Mouse (Mus musculus) cerebellum, adult 9-10 months (tissue): Measurements from ENCODE around the gene Ywhae.
"Not testable (repeated sequence)": the region's sequence is repeated elsewhere in the genome, so short reads cannot be mapped to it uniquely, and the experiment has no call there.

Experiments used
- DNase-seq: peaks from one replicate; pipeline ENCODE4 v3.0.0; 2022

Gene Ywhae

DNA sequence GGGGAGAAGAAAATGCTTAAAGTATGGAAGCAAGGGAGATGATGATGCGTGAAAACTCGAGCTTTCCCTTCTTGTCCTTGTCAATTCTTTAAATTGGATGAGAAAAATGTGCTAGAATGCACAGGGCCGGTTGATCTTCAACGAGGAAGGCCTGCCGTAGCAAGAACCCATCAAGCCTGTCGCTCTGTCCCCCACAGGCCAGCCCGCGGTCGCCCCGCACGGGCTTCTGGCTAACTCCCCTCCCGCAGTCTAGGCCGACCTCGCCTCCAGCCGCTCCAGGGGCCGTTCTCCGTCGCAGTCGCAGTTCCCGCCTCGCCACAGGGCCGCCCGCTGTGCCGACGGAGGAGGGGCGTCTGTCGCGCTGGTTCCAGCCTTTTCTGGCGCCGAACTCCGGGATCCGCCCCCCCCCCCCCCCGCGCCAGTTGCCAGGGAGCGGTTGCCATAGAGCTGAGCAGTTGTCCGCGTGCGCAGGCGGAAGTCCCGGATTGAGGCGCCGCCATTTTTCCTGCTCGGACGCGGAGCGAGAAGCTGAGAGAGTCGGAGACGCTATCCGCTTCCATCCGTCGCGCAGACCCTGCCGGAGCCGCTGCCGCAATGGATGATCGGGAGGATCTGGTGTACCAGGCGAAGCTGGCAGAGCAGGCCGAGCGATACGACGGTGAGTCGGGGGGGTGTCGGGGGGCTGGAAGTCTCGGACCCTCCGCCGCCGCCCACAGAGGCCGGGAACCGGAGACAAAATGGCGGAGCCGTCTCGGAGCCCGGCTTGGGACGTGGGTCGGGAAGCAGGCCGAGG lies at the start of gene Ywhae:
Gene Ywhae, plus strand, starts transcription at position 436 of the 793 bp plus-strand sequence.
- peak; percentile 88 for DNase-seq

DNA sequence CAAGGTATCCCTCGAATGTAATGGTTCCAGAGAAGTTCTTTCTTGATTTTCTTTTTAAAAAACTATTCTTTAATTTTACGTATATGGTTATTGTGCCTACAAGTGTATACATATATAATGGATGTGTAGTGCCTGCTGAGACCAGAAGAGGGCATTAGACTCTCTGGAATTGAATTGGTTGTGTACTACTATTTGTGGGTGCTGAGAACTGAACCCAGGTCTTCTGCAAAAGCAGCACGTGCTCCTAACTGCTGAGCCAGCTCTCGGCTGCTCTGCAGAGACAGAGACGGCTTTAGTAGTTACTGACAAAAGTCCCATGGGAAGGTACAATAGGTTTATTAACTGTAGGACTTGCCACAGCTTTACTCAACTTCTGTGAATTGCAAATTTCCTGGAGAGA lies 48.2 kb upstream of the Ywhae start:
- no peak for DNase-seq

GRCm38 (mm10) chr11:75684956-75685355 lies 47.7 kb upstream of the Ywhae start:
- DNase-seq, result no peak

DNA sequence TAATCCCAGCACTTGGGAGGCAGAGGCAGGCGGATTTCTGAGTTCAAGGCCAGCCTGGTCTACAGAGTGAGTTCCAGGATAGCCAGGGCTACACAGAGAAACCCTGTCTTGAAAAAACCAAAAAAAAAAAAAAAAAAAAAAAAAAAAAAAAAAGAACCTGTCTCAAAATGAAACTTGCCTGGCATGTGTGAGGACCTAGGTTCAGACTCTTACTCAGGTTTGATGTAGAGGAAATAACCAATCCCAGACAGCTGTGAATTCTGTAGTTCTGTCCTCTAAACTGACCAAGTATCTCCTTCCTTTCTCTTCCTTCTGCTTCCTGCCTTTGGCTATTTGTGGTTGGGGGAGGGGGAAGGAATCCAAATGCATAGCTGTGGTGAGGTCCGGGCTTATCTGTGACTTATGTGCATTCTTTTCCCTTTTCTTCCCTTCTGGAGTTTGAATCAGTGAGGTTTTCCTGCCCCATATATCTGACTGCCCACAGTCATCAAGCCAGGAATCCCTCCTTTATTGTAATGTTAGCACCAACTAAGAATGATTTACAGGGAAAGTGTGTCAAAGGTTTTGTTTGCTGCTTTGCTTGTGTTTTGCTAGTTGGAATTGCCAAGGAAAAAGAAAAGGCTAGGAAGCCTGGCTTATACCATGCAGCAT lies 45.2 kb upstream of the Ywhae start:
- DNase-seq, result no peak

DNA sequence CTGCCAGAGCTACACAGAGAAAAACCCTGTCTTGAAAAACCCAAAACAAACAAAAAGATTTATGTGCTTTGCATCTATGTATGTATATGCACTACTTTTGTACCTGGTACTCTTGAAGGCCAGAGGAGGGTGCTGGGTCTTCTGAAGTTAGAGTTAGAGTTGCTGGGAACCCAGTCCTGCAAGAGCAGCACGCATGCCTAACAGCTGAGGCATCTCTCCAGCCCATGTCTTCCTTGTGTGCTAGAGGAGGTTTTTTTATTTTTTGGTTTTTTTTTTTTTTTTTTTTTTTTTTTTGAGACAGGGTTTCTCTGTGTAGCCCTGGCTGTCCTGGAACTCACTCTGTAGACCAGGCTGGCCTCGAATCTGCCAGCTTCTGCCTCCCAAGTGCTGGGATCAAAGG lies 44.5 kb upstream of the Ywhae start:
- DNase-seq, result no peak

DNA sequence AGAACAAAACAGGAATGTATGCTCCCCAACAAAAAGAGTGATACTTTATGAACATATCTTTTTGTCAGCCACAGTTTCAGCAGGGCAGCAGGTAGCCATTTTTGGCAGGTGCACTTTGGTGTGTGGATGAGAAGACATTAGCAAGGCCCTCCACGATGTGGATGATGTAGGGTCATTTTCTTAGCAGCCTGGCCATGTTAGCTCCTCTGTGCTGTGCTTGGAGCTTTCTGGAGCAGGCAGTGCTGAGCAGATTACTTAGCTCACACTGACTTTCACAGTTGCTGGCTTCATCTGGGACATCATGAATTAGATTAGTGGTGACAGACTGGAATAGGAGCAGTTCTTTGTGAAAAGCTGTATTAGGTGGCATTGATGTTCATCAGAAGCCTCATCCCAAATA lies 42.7 kb upstream of the Ywhae start:
- no peak for DNase-seq

- no peak for DNase-seq
Observed at GRCm38 (mm10) chr11:75691047-75691446, 41.6 kb upstream of the Ywhae start.

DNA sequence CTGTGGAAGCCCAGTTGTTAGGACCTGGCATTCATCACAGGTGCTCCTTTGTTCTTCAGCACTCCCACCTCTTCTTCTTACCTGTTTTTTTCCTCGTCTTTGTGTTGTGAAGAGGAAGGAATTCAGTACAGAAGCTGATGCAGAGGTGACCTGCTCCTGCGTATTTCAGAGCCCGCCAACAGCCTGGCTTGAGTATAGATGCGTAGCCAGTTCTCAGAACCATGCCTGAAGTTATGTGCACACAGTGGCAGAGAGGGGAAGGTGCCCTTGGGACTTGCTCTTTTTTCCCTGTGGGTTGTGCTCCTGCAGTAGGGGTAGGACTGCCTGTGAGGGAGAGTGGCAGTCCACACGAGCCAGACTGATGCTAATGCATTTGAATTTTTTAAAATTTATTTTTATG lies 39.1 kb upstream of the Ywhae start:
- DNase-seq, result no peak

DNA sequence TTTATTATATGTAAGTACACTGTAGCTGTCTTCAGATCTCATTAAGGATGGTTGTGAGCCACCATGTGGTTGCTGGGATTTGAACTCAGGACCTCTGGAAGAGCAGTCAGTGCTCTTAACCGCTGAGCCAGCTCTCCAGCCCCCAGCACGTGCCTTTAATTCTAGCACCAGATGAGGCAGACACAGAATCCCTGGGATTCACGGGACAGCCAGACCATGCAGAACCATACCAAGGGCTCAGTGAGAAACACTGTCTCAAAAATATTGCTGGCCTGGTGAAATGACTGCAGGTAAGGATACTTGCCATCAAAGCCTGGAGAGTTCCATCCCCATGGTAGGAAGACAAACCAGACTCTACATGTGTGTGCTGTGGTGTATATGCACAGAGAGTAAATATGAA lies 35.2 kb upstream of the Ywhae start:
- DNase-seq, result not testable (repeated sequence)

DNA sequence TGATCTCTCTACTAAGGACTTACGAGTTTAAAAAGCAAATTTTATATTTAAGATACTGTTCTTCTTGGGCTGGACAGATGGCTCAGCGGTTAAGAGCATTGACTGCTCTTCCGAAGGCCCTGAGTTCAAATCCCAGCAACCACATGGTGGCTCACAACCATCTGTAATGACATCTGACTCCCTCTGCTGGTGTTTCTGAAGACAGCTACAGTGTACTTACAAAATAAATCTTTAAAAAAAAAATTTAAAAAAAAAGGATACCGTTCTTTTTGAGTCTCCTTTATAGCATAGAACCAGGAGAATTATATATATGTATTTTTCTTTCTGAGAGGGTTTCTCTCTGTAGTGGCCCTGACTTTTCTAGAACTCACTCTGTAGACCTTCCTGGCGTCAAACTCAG lies 32.1 kb upstream of the Ywhae start:
- no peak for DNase-seq

GRCm38 (mm10) chr11:75702761-75703160 lies 29.9 kb upstream of the Ywhae start:
- DNase-seq, result no peak

DNA sequence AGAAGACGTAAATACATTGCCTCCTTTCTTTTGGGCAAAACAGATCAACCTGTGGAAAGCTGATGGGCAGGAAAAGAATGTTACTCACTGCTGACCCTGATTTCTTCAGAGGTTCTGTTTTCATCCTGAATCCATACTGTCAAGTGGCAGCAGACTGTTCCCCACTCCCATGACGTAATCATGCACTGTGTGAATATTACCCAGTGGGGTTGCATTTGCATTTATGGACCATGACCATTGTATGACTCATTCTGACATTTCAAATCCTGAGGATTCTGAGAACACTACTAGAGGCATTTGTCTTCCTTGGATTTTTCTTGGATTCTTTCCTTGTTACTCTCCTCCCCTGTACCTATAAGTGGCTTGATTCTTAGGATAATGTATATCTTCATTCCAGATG lies 28.9 kb upstream of the Ywhae start:
- DNase-seq, result no peak

- DNase-seq, result peak; percentile 22
Observed at GRCm38 (mm10) chr11:75713949-75714348, 18.7 kb upstream of the Ywhae start.

- no peak for DNase-seq
Observed at GRCm38 (mm10) chr11:75715556-75715955, 17.1 kb upstream of the Ywhae start.

DNA sequence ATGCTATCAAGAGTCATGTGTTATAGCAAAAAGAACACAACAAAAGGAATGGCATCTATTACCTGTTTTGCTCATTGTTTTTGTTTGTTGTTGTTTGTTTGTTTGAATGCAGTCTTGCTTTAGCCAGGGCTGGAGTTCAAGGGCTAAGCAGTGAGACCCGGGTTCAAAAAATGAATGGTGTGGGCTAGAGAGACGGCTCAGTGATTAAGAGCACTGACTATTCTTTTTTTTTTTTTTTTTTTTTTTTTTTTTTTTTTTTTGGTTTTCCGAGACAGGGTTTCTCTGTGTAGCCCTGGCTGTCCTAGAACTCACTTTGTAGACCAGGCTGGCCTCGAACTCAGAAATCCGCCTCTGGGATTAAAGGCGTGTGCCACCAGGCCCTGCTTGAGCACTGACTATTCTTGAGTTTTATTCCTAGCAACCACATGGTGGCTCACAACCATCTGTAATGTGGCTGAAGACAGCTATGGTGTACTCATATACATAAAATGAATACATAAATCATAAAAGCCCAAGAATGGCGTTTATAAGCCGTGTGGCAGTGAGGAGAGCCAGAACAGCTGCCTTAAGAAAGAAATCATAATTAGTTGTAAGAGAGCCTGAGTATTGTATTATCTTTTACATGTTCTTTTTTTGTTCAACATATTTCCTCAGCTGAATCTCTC lies 15.9 kb upstream of the Ywhae start:
- DNase-seq, result no peak

GRCm38 (mm10) chr11:75722339-75722738 lies 10.3 kb upstream of the Ywhae start:
- DNase-seq, result no peak

DNA sequence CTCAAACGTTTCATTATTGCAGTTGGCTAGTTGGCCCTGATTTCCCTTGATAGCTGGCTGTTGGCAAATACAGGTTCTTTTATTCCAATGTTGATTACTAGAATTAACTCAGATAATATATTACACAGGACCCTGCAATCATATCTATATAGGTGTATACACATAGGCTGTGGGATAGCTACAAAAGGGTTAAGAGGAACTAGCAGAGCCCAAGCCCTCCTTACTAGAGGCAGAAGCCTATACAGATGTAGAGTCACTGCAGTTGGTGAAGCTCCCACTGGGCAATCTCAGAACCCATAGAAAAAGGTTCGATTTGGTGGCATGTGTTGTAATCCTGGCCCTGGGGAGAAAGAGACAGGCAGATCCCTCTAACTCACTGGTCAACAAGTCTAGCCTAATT lies 5.5 kb upstream of the Ywhae start:
- DNase-seq, result no peak

- DNase-seq, result not testable (repeated sequence)
Observed at GRCm38 (mm10) chr11:75727659-75728058, 5.0 kb upstream of the Ywhae start.

GRCm38 (mm10) chr11:75733227-75733940 lies 715 bp downstream of the Ywhae start:
- peak; percentile 69 for DNase-seq

- DNase-seq, result no peak
Observed at GRCm38 (mm10) chr11:75735462-75736252, 3.0 kb downstream of the Ywhae start.

DNA sequence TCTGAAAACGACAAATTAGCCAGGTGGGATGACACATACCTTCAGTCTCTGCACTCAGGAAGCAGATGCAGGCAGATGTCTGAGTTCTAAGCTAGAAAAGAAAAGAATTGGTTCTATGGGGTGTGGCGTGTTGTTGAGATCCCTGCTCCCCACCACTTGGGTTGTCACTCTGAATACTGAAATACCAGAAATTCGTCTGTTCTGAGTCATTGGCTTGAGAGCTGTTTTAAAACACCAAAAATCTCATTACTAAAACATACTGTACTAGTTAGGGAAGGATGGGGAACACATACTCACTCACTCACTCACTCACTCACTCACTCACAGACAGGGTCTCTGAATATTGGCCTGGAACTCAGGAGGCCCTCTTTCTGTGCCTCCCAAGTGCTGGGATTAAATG lies 4.3 kb downstream of the Ywhae start:
- no peak for DNase-seq

GRCm38 (mm10) chr11:75737806-75738476 lies 5.3 kb downstream of the Ywhae start:
- no peak for DNase-seq
